Mouse (Mus musculus): ENCODE measurements around the gene Ccdc13. TPM values are rescaled to one million over a fixed set of nuclear protein-coding genes. Genes with fewer than 3 reads are reported as not detected.

The Ccdc13 gene
- total and polyA plus RNA-seq, 2 experiments from 2014 or later: 0.34 TPM; not detected in 1

DNA sequence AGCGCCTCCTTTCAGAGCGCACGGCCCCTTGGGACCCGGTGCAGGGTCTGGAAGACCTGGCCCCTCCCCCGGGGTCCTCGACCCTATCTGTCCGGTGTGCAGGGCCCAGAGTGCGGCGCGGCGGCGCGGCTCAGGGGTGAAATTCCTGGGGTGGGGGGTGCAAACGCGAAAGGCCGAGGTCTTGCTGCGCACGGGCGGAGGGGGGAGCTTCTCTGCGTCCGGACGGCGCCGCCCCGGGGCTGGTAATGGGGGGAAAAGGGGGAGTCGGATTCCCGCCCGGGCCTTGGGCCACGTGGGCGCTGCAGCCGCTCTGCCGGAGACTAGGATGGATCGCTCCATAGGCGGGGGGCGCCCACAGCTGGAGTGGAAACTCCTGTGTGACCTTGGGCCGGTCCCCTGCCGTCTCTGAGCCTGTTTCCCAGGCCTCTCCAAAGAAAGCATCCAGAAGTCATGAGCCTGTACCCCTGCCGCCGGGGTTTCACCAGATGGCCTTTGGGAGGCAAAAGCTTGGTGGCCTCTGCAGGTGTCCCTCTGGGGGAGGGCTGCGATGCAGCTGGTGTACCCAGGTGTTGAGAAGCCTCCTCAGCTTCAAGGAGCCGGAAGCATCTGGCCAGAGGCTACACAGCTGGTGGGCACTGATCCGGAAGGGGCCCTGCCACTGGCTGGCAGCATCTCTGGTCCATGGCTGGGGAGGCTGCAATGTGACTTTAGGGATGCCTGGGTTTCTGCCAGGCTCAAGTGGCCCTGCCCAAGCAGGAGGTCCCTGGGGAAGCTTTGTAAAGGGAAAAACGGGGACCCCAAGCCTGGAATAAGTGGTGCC lies 78.8 kb downstream of the Ccdc13 start:
- Histone ChIP-seq H3K9me3 (replicated peaks; ENCODE audit: control insufficient read depth, low read length) (no peaks in the 10 kb centered on the region), H3K36me3 (replicated peaks; ENCODE audit: control insufficient read depth, insufficient read depth, low read length) (peaks cover 38% of the 10 kb centered on the region), H3K9ac (replicated peaks; ENCODE audit: low read depth, low read length) (peak overlapping the region; percentile 96), H3K27ac (ENCODE audit: low read depth) (peak overlapping the region; percentile 97), H3K4me3 (ENCODE audit: low read depth, low read length) (peak overlapping the region; percentile 90), H3K4me2 (ENCODE audit: low read depth, low read length) (peak overlapping the region; percentile 98), H3K4me1 (ENCODE audit: control insufficient read depth, insufficient read depth) (peaks cover 19% of the 10 kb centered on the region), H3K27me3 (ENCODE audit: control insufficient read depth, insufficient read depth, low read length) (no peaks in the 10 kb centered on the region)
- peak; percentile 61; the same call in 1 of the 2 replicates for TF ChIP-seq EP300 (IDR thresholded peaks at IDR 0.05; ENCODE audit: low read depth)
- TF ChIP-seq CTCF (IDR thresholded peaks at IDR 0.05; ENCODE audit: low read depth): no peak
- DNase-seq (ENCODE audit: low spot score) (peak; percentile 86), ATAC-seq (ENCODE audit: insufficient read depth, low read depth) (peak; percentile 82)
- WGBS: 2% methylated on average over 37 of the region's 43 CpGs

DNA sequence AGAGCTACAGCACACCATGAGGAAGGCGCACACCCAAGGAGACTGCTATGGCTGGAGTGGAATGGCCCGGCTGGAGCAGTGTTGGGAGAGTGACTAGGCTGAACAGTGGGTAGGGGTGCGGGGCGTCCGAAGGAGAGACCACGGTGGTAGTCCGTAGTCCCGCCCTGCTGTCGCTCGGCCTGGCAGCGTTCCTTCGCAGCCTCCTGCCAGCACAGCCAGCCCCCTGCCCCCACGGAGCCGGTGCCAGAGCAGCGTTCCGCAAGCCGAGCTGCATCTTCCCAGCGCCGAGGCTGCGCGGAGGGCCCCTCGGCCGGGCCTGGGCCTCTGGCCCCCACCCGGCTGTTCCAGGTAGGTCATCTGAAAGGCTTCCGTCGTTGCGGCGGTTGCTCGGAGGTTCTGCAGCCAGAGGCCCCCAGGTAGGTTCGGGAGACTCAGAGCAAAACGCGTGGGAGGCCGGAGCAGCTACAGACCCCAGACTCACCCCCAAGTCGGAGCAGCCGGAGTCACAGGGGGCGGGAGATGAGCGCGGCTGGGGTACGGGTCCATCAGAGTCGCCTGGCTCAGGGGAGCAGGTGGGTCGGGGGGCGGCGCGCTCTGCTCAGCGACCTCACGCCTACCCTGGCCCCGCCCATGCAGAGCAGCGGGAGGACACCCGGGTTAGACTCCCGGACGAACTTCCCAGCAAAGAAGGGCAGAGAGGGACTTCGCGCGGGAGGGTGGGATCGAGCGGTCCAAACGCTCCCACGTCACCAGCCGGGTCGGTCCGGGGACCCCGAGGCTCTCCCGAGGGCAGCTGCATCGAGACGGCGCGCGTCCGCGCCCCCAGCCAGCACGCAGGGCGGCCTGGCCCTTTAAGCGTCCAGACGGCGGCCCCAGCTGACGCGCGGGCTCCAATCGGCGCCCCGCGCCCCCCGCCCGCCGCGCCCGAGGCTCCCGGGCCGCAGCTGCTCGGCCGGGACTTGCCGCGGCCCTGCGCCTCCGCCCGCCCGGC lies 79.9 kb downstream of the Ccdc13 start, which contains the start of gene Zfp651:
TSS of gene Zfp651 (plus strand) at position 240 of the 991 bp plus-strand sequence.
- ATAC-seq (ENCODE audit: insufficient read depth, low read depth): peak; percentile 84
- no peaks in the 10 kb centered on the region for H3K9me3 ChIP-seq (replicated peaks; ENCODE audit: control insufficient read depth, low read length)
- H3K4me2 ChIP-seq (ENCODE audit: low read depth, low read length): peak within 1 kb of the TSS; percentile 98
- under 1% methylated on average over 78 of the region's 97 CpGs for WGBS
- H3K9ac ChIP-seq (replicated peaks; ENCODE audit: low read depth, low read length): peak within 1 kb of the TSS; percentile 96
- no peaks in the 10 kb centered on the region for H3K27me3 ChIP-seq (ENCODE audit: control insufficient read depth, insufficient read depth, low read length)
- H3K4me3 ChIP-seq (ENCODE audit: low read depth, low read length): peak within 1 kb of the TSS; percentile 90
- peak; percentile 75 for DNase-seq (ENCODE audit: low spot score)
- H3K27ac ChIP-seq (ENCODE audit: low read depth): peak within 1 kb of the TSS; percentile 97
- TF ChIP-seq EP300 (IDR thresholded peaks at IDR 0.05; ENCODE audit: low read depth) (no peak), CTCF (IDR thresholded peaks at IDR 0.05; ENCODE audit: low read depth) (no peak)
- H3K36me3 ChIP-seq (replicated peaks; ENCODE audit: control insufficient read depth, insufficient read depth, low read length): peaks cover 38% of the 10 kb centered on the region
- H3K4me1 ChIP-seq (ENCODE audit: control insufficient read depth, insufficient read depth): peaks cover 19% of the 10 kb centered on the region

DNA sequence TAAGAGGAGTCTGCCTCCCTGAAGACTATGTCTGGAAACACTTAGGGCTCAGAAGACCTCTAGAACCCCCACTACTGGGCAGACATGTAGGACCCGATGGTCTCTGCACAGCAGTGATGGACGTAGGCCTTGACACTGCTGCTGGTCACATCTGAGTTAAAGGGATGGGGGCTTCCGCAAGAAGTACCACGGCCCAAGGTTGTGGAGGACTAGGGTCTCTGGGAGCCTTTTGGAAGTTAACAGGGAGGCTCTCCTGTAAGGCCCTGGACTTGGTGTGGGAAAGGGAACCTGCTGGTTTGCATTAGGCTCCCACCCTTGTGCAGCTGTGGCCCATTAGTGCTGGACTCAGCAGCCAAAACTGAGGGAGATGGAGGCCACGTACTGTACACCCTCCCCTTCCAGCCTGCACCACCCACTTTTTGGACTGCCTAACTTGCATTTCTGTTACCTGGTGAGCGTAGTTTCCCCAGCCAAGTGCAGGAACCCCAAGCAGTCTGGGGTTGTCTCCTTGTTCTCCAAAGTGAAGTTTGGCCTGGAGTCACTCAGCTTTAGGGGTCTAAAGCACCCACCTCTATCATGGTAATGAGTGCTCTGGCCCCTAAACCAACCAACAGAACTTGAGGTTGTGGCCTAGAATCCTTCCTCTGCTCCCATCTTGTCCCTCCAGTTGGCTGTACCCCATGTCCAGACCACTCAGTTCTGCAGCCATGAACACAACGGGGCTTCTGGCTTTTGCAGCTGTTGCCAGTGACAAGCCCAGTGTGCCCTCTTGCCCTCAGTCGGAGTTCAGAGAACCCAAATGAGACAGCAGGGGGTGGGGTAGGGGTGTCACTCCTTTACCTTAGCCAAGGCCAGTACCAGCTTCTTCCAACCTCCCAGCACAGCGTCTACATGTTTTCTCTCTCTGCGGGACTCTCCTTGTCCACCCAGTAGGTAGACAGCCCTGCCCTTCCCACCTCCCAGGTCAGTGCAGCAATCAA lies 81.1 kb downstream of the Ccdc13 start:
- peak overlapping the region; percentile 97; the same call in 1 of the 2 replicates for H3K27ac ChIP-seq (ENCODE audit: low read depth)
- no peaks in the 10 kb centered on the region for H3K9me3 ChIP-seq (replicated peaks; ENCODE audit: control insufficient read depth, low read length)
- peak overlapping the region; percentile 90; the same call in 1 of the 2 replicates for H3K4me3 ChIP-seq (ENCODE audit: low read depth, low read length)
- H3K36me3 ChIP-seq (replicated peaks; ENCODE audit: control insufficient read depth, insufficient read depth, low read length): peaks cover 39% of the 10 kb centered on the region
- H3K4me1 ChIP-seq (ENCODE audit: control insufficient read depth, insufficient read depth): peaks cover 19% of the 10 kb centered on the region
- no peak for ATAC-seq (ENCODE audit: insufficient read depth, low read depth)
- no peak for DNase-seq (ENCODE audit: low spot score)
- TF ChIP-seq CTCF (IDR thresholded peaks at IDR 0.05; ENCODE audit: low read depth) (no peak), EP300 (IDR thresholded peaks at IDR 0.05; ENCODE audit: low read depth) (no peak)
- WGBS: 55% methylated on average over 10 of the region's 10 CpGs
- H3K9ac ChIP-seq (replicated peaks; ENCODE audit: low read depth, low read length): peak overlapping the region; percentile 96; the same call in 1 of the 2 replicates
- peak overlapping the region; percentile 98 for H3K4me2 ChIP-seq (ENCODE audit: low read depth, low read length)
- H3K27me3 ChIP-seq (ENCODE audit: control insufficient read depth, insufficient read depth, low read length): no peaks in the 10 kb centered on the region

DNA sequence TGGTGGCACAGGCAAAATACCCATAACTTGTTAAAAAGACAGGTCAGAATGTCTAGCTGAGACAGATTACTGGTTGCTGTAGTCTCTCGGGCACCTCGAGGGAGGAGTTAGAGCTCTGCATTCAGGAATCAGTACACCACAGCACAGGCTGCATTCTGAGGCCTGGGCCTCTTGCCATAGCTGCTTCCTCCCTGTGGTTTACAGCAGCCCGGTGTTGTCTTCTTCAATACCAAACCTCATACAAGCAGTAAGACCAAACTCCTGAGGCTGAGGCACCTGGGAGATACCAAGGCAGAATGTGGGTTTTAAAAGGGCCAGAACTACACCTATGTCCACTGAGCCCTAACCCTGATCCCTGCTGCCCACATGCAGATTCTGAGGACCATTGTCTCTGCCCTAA lies 81.8 kb downstream of the Ccdc13 start:
- ATAC-seq (ENCODE audit: insufficient read depth, low read depth) (no peak), DNase-seq (ENCODE audit: low spot score) (no peak)
- Histone ChIP-seq H3K36me3 (replicated peaks; ENCODE audit: control insufficient read depth, insufficient read depth, low read length) (peaks cover 38% of the 10 kb centered on the region), H3K4me2 (ENCODE audit: low read depth, low read length) (no peak overlapping the region), H3K9me3 (replicated peaks; ENCODE audit: control insufficient read depth, low read length) (no peaks in the 10 kb centered on the region), H3K4me1 (ENCODE audit: control insufficient read depth, insufficient read depth) (peaks cover 19% of the 10 kb centered on the region), H3K27me3 (ENCODE audit: control insufficient read depth, insufficient read depth, low read length) (no peaks in the 10 kb centered on the region), H3K4me3 (ENCODE audit: low read depth, low read length) (no peak overlapping the region), H3K27ac (ENCODE audit: low read depth) (peak overlapping the region; percentile 97; the same call in 1 of the 2 replicates), H3K9ac (replicated peaks; ENCODE audit: low read depth, low read length) (no peak overlapping the region)
- TF ChIP-seq EP300 (IDR thresholded peaks at IDR 0.05; ENCODE audit: low read depth) (no peak), CTCF (IDR thresholded peaks at IDR 0.05; ENCODE audit: low read depth) (no peak)
- 41% methylated on average over 3 of the region's 3 CpGs for WGBS
